Mouse (Mus musculus) kidney, embryonic 14.5 days (tissue): ENCODE data around the gene Polr2m. TPM values are rescaled to one million over a fixed set of nuclear protein-coding genes. Genes with fewer than 3 reads are reported as not detected.

ENCODE experiments used
- ATAC-seq: fragments of 200-750 bp; cut with Nextera tagmentation; 2 replicates; pipeline ENCODE4 v1.8.0; 2017; ENCODE audit warnings: moderate number of reproducible peaks, mild to moderate bottlenecking, moderate TSS enrichment, moderate library complexity; ENCODE audit not compliant: low FRiP score, low TSS enrichment
- H3K27ac ChIP-seq: fragments of 300-500 bp; sonication (generic); 2 replicates; pipeline ENCODE4 v1.5.1; 2014; ENCODE audit warnings: low read depth, mild to moderate bottlenecking, low read length, moderate library complexity, mixed read lengths
- H3K27me3 ChIP-seq: fragments of 300-500 bp; sonication (generic); 2 replicates; pipeline ENCODE4 v1.6.1; 2014; ENCODE audit warnings: mild to moderate bottlenecking, low read length; ENCODE audit not compliant: control insufficient read depth, insufficient read depth
- H3K36me3 ChIP-seq: fragments of 300-500 bp; sonication (generic); 2 replicates; pipeline ENCODE4 v1.6.1; 2014; ENCODE audit warnings: low read length, mixed read lengths; ENCODE audit not compliant: control insufficient read depth, insufficient read depth
- H3K4me1 ChIP-seq: fragments of 300-500 bp; sonication (generic); 2 replicates; pipeline ENCODE4 v1.6.1; 2014; ENCODE audit warnings: low read length, mixed read lengths; ENCODE audit not compliant: control insufficient read depth, insufficient read depth
- H3K4me2 ChIP-seq: fragments of 300-500 bp; sonication (generic); replicated peaks from 2 replicates; pipeline ENCODE4 v1.6.1; 2014; ENCODE audit warnings: low read depth, mild to moderate bottlenecking, low read length
- H3K4me3 ChIP-seq: fragments of 300-500 bp; sonication (generic); 2 replicates; pipeline ENCODE4 v1.5.1; 2014; ENCODE audit warnings: mild to moderate bottlenecking, low read length
- H3K9ac ChIP-seq: fragments of 300-500 bp; sonication (generic); 2 replicates; pipeline ENCODE4 v1.6.1; 2014; ENCODE audit warnings: low read depth, mild to moderate bottlenecking, low read length, moderate library complexity
- H3K9me3 ChIP-seq: fragments of 300-500 bp; sonication (generic); 2 replicates; pipeline ENCODE4 v1.6.1; 2016; ENCODE audit warnings: low read length; ENCODE audit not compliant: control insufficient read depth
- WGBS: fragments of 180-500 bp; shearing (Covaris S2); extraction: QIAGEN DNeasy Blood & Tissue Kit; methylation state at CpG from one replicate; pipeline ENCODE4 v1.1.7; 2014; 5-methylcytosine and 5-hydroxymethylcytosine counted together
- polyA plus RNA-seq: library from polyadenylated mRNA; unstranded; fragments of >200 nt; fragmentation: Nextera tagmentation; extraction: Ambion mirVana; gene quantifications from 2 replicates; pipeline ENCODE4 v1.2.1, GENCODE M21; 2014

Polr2m gene
- polyA plus RNA-seq, 1 experiment from 2014 or later, result 453 TPM

- Histone ChIP-seq H3K4me1 (no peaks in the 10 kb centered on the region), H3K4me3 (no peak overlapping the region), H3K27ac (no peak overlapping the region), H3K9me3 (no peaks in the 10 kb centered on the region; the same call in 1 of the 2 replicates), H3K4me2 (no peak overlapping the region), H3K36me3 (no peaks in the 10 kb centered on the region), H3K9ac (no peak overlapping the region), H3K27me3 (no peaks in the 10 kb centered on the region)
- peak; percentile 68; the same call in 1 of the 2 replicates for ATAC-seq
- 31% methylated on average over 4 of the region's 4 CpGs for WGBS
These were observed 29.0 kb downstream of the Polr2m start for GRCm38 (mm10) chr9:71456738-71457137.

DNA sequence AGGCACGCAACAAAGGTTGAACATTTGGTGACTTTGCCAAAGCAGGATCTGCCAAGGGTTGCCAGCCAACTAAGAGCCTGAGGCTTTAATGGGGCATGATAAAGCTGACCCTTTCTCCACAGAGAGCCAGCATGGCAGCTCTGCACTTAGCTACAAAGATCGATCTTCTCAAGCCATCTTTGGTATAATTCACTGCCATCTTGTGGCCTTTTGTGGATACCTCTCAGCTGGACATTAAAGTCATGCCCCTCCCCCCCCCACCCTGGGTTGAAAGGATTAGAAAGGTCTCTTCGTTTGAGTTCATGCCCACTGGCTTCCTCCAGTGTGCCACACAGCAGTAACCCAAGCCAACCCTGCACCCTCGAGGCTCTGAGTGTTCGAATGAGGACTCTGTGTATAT is 31.8 kb downstream of the Polr2m start:
- H3K4me3 ChIP-seq, result no peak overlapping the region
- no peak overlapping the region for H3K27ac ChIP-seq
- H3K27me3 ChIP-seq, result no peaks in the 10 kb centered on the region
- ATAC-seq, result no peak
- WGBS, result 77% methylated on average over 5 of the region's 5 CpGs
- H3K9ac ChIP-seq, result no peak overlapping the region
- H3K4me2 ChIP-seq, result no peak overlapping the region
- no peaks in the 10 kb centered on the region for H3K4me1 ChIP-seq
- H3K9me3 ChIP-seq, result no peaks in the 10 kb centered on the region; the same call in 1 of the 2 replicates
- no peaks in the 10 kb centered on the region for H3K36me3 ChIP-seq

DNA sequence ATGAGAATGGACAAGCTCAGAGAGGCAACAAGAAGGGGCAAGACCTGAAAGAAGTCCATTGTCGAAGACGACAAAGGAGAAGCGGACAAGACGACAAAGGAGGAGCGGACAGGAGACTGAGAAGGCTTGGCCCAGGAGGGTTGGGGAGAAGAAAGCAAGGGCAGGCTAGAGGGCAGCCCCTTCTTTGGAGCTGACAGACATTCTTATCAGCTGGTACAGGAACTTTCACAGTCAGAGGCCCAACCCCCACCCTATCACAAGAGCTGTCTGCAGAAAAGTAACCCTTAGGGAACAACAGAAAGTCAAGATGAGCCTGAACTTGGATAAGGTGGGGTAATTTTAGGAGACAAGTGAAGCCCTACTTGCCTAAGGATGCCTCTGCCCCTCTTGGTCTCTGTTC is 32.4 kb downstream of the Polr2m start:
- H3K9ac ChIP-seq, result no peak overlapping the region
- H3K4me1 ChIP-seq, result no peaks in the 10 kb centered on the region
- WGBS, result 92% methylated on average over 5 of the region's 5 CpGs
- ATAC-seq, result no peak
- H3K9me3 ChIP-seq, result no peaks in the 10 kb centered on the region; the same call in 1 of the 2 replicates
- H3K27me3 ChIP-seq, result no peaks in the 10 kb centered on the region
- no peak overlapping the region for H3K4me3 ChIP-seq
- H3K36me3 ChIP-seq, result no peaks in the 10 kb centered on the region
- H3K4me2 ChIP-seq, result no peak overlapping the region
- H3K27ac ChIP-seq, result no peak overlapping the region

- Histone ChIP-seq H3K9ac (no peak overlapping the region), H3K4me3 (no peak overlapping the region), H3K4me1 (no peaks in the 10 kb centered on the region), H3K9me3 (no peaks in the 10 kb centered on the region; the same call in 1 of the 2 replicates), H3K27me3 (no peaks in the 10 kb centered on the region), H3K36me3 (no peaks in the 10 kb centered on the region), H3K27ac (no peak overlapping the region), H3K4me2 (no peak overlapping the region)
- 67% methylated on average over 6 of the region's 6 CpGs for WGBS
- ATAC-seq, result no peak
These were observed 35.1 kb downstream of the Polr2m start for GRCm38 (mm10) chr9:71450626-71451025.

- 33% methylated on average over 4 of the region's 4 CpGs for WGBS
- H3K36me3 ChIP-seq, result no peaks in the 10 kb centered on the region
- H3K4me2 ChIP-seq, result no peak overlapping the region
- no peak overlapping the region for H3K9ac ChIP-seq
- H3K4me3 ChIP-seq, result no peak overlapping the region
- 0 out of 2 replicates have a peak, but pooled peaks have one; percentile 24 for ATAC-seq
- H3K27ac ChIP-seq, result no peak overlapping the region
- H3K27me3 ChIP-seq, result no peaks in the 10 kb centered on the region
- H3K4me1 ChIP-seq, result no peaks in the 10 kb centered on the region
- H3K9me3 ChIP-seq, result no peaks in the 10 kb centered on the region
These were observed 38.2 kb downstream of the Polr2m start for GRCm38 (mm10) chr9:71447573-71447972.

DNA sequence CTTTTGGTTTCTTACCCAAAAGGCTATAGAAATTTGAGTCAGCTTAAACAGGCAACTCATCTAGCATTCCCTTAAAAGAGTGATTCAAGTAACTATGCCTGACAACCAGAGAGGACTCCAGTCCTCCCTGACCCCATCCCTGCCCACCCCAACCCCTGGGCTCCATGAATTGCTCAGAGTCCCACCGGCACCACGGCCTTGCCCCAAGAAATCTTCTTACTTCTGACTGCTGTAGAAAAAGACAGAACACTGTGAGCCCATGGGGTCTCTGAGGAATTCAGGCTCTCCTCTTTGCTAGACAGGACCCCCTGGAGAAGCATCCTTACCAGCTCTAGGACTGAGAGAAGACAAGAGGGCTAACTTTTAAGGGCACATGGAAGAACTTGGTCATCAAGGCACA is 40.4 kb downstream of the Polr2m start:
- Histone ChIP-seq H3K27ac (no peak overlapping the region), H3K4me3 (no peak overlapping the region), H3K27me3 (no peaks in the 10 kb centered on the region), H3K36me3 (no peaks in the 10 kb centered on the region), H3K9ac (no peak overlapping the region), H3K4me1 (no peaks in the 10 kb centered on the region), H3K4me2 (no peak overlapping the region), H3K9me3 (no peaks in the 10 kb centered on the region)
- ATAC-seq, result no peak
- 95% methylated on average over 2 of the region's 2 CpGs for whole genome bisulfite sequencing

DNA sequence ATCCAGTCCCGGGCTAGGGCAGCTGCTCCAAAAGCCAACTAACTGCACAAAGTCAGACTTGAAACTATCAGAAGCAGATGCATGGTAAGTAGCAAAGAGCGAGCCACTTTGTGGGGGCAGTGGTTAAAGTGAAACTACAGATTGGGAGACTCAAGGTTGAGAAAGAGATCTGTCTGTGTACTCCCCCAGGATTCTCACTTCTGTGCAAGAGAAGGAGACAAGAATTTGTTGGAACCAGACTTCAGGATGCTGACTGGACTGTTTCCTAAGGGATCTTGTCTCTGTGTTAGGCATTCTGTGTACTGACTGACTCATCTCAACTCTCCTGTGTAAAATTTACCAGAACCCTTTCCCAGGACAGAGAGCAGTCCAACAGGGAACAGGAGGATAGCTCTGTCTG is 47.6 kb downstream of the Polr2m start:
- H3K4me3 ChIP-seq, result no peak overlapping the region
- no peak for ATAC-seq
- H3K36me3 ChIP-seq, result no peaks in the 10 kb centered on the region
- no peak overlapping the region for H3K27ac ChIP-seq
- no peak overlapping the region for H3K4me2 ChIP-seq
- H3K9me3 ChIP-seq, result no peaks in the 10 kb centered on the region
- no peaks in the 10 kb centered on the region for H3K27me3 ChIP-seq
- no peaks in the 10 kb centered on the region for H3K4me1 ChIP-seq
- WGBS, result 91% methylated on average over 2 of the region's 2 CpGs
- no peak overlapping the region for H3K9ac ChIP-seq

Other genes with a start within 250 kb of the Polr2m start
- 18.6 and 18.7 TPM in 2 replicates for gene Myzap, start 106.4 kb upstream of the Polr2m start, polyA plus RNA-seq